Comparison of ENCODE assay signal across 8 mouse cellular contexts in genomic region chr11:97629576-97629975, GRCm38 (mm10). TPM values are rescaled to one million over a fixed set of nuclear protein-coding genes. Genes with fewer than 3 reads are reported as not detected.
DNase-seq lines count a peak whose midpoint lies in the region; ATAC-seq lines count a peak whose summit lies in the region.

Gene Epop, minus strand, starts transcription at chr11:97629702.

- 0% methylated on average over 44 of the region's 47 CpGs for WGBS in forebrain, embryonic 12.5 days
- under 1% methylated on average over 45 of the region's 47 CpGs for WGBS in heart, embryonic 16.5 days
- WGBS in liver, embryonic 15.5 days (ENCODE audit: insufficient replicate concordance), result under 1% methylated on average over 47 of the region's 47 CpGs
- WGBS in neural tube, embryonic 12.5 days, result under 1% methylated on average over 47 of the region's 47 CpGs
- under 1% methylated on average over 47 of the region's 47 CpGs for WGBS in stomach, embryonic 16.5 days

- peak; percentile 89 for DNase-seq in CD4-positive helper T cell, adult 2 months (ENCODE audit: low read depth, low spot score)
- peak; percentile 85 to 93 for DNase-seq in kidney, postnatal 25 days

- H3K4me3 ChIP-seq in brown adipose tissue, adult 24 weeks (ENCODE audit: insufficient read depth, low read depth, low read length), result peak within 1 kb of the TSS; percentile 62
- peak within 1 kb of the TSS; percentile 73 for H3K4me3 ChIP-seq in forebrain, embryonic 12.5 days (replicated peaks)
- peak within 1 kb of the TSS; percentile 74 for H3K4me3 ChIP-seq in heart, embryonic 16.5 days (ENCODE audit: low read length)
- peak within 1 kb of the TSS; percentile 58 for H3K4me3 ChIP-seq in liver, embryonic 15.5 days (replicated peaks)
- H3K4me3 ChIP-seq in neural tube, embryonic 12.5 days, result peak within 1 kb of the TSS; percentile 66
- H3K4me3 ChIP-seq in stomach, embryonic 16.5 days (replicated peaks; ENCODE audit: low read length), result peak within 1 kb of the TSS; percentile 59

- no peaks in the 10 kb centered on the region; the same call in 1 of the 2 replicates for H3K4me1 ChIP-seq in brown adipose tissue, adult 24 weeks (ENCODE audit: control insufficient read depth, insufficient read depth, insufficient read length, low read length)
- peaks cover 41% of the 10 kb centered on the region for H3K4me1 ChIP-seq in forebrain, embryonic 12.5 days
- H3K4me1 ChIP-seq in heart, embryonic 16.5 days (ENCODE audit: control insufficient read depth, insufficient read depth, low read length), result peaks cover 13% of the 10 kb centered on the region; the same call in 1 of the 2 replicates
- peaks cover 21% of the 10 kb centered on the region for H3K4me1 ChIP-seq in liver, embryonic 15.5 days (replicated peaks)
- H3K4me1 ChIP-seq in neural tube, embryonic 12.5 days, result peaks cover 36% of the 10 kb centered on the region
- peaks cover 10% of the 10 kb centered on the region; the same call in 1 of the 2 replicates for H3K4me1 ChIP-seq in stomach, embryonic 16.5 days (ENCODE audit: control insufficient read depth, insufficient read depth, low read length)

- H3K27me3 ChIP-seq in forebrain, embryonic 12.5 days, result peaks cover 74% of the 10 kb centered on the region
- peaks cover 64% of the 10 kb centered on the region for H3K27me3 ChIP-seq in heart, embryonic 16.5 days (ENCODE audit: control insufficient read depth, insufficient read depth, low read length)
- H3K27me3 ChIP-seq in liver, embryonic 15.5 days, result peaks cover 80% of the 10 kb centered on the region
- H3K27me3 ChIP-seq in neural tube, embryonic 12.5 days (replicated peaks), result peaks cover 70% of the 10 kb centered on the region
- H3K27me3 ChIP-seq in stomach, embryonic 16.5 days (ENCODE audit: control insufficient read depth, insufficient read depth, low read length), result peaks cover 50% of the 10 kb centered on the region

- H3K27ac ChIP-seq in brown adipose tissue, adult 24 weeks (replicated peaks; ENCODE audit: low read depth, low read length), result no peak within 1 kb of the TSS
- 0 out of 2 replicates have a peak within 1 kb of the TSS, but pooled peaks have one; percentile 32 for H3K27ac ChIP-seq in forebrain, embryonic 12.5 days
- no peak within 1 kb of the TSS for H3K27ac ChIP-seq in heart, embryonic 16.5 days (ENCODE audit: low read length)
- no peak within 1 kb of the TSS for H3K27ac ChIP-seq in liver, embryonic 15.5 days (replicated peaks)
- no peak within 1 kb of the TSS for H3K27ac ChIP-seq in neural tube, embryonic 12.5 days
- no peak within 1 kb of the TSS for H3K27ac ChIP-seq in stomach, embryonic 16.5 days (ENCODE audit: low read length)

- peak within 1 kb of the TSS; percentile 91 for H3K4me2 ChIP-seq in forebrain, embryonic 12.5 days
- H3K4me2 ChIP-seq in heart, embryonic 16.5 days (ENCODE audit: low read depth, low read length), result peak within 1 kb of the TSS; percentile 92
- H3K4me2 ChIP-seq in liver, embryonic 15.5 days, result peak within 1 kb of the TSS; percentile 76
- H3K4me2 ChIP-seq in neural tube, embryonic 12.5 days (replicated peaks), result peak within 1 kb of the TSS; percentile 94
- H3K4me2 ChIP-seq in stomach, embryonic 16.5 days (ENCODE audit: low read depth, low read length), result peak within 1 kb of the TSS; percentile 82

- peak within 1 kb of the TSS; percentile 88 for H3K9ac ChIP-seq in forebrain, embryonic 12.5 days
- H3K9ac ChIP-seq in heart, embryonic 16.5 days (ENCODE audit: low read length), result peak within 1 kb of the TSS; percentile 71
- peak within 1 kb of the TSS; percentile 18; the same call in 1 of the 2 replicates for H3K9ac ChIP-seq in liver, embryonic 15.5 days
- H3K9ac ChIP-seq in neural tube, embryonic 12.5 days, result peak within 1 kb of the TSS; percentile 75
- peak within 1 kb of the TSS; percentile 72 for H3K9ac ChIP-seq in stomach, embryonic 16.5 days (ENCODE audit: low read length)

- peak; percentile 95 for ATAC-seq in forebrain, embryonic 12.5 days (ENCODE audit: low FRiP score)
- ATAC-seq in heart, embryonic 16.5 days (replicated peaks; ENCODE audit: extremely low read depth, insufficient read depth, low FRiP score), result peak; percentile 91
- ATAC-seq in liver, embryonic 15.5 days (ENCODE audit: insufficient read depth), result peak; percentile 72
- ATAC-seq in neural tube, embryonic 12.5 days (ENCODE audit: low FRiP score, low read depth), result peak; percentile 92
- ATAC-seq in stomach, embryonic 16.5 days (ENCODE audit: insufficient read depth, low FRiP score), result peak; percentile 92

- H3K36me3 ChIP-seq in forebrain, embryonic 12.5 days (replicated peaks), result no peaks in the 10 kb centered on the region
- no peaks in the 10 kb centered on the region for H3K36me3 ChIP-seq in heart, embryonic 16.5 days (ENCODE audit: control insufficient read depth, insufficient read depth)
- H3K36me3 ChIP-seq in liver, embryonic 15.5 days (replicated peaks), result no peaks in the 10 kb centered on the region
- no peaks in the 10 kb centered on the region for H3K36me3 ChIP-seq in neural tube, embryonic 12.5 days
- no peaks in the 10 kb centered on the region for H3K36me3 ChIP-seq in stomach, embryonic 16.5 days (ENCODE audit: control insufficient read depth, insufficient read depth, low read length)

- H3K9me3 ChIP-seq in forebrain, embryonic 12.5 days, result no peaks in the 10 kb centered on the region
- H3K9me3 ChIP-seq in heart, embryonic 16.5 days (replicated peaks; ENCODE audit: control insufficient read depth, low read length), result no peaks in the 10 kb centered on the region
- H3K9me3 ChIP-seq in liver, embryonic 15.5 days (replicated peaks), result no peaks in the 10 kb centered on the region
- no peaks in the 10 kb centered on the region for H3K9me3 ChIP-seq in neural tube, embryonic 12.5 days
- H3K9me3 ChIP-seq in stomach, embryonic 16.5 days (replicated peaks; ENCODE audit: control insufficient read depth, low read length), result no peaks in the 10 kb centered on the region

RNA-seq across cellular contexts. Expression of gene Epop, which starts in this region (rescaled TPM):
- polyA plus RNA-seq in brown adipose tissue, adult 24 weeks (2012; ENCODE audit: insufficient read depth, insufficient read length, missing spikeins), result not detected in 2 replicates
- polyA plus RNA-seq in forebrain, embryonic 12.5 days (2016; fragmentation: Nextera tagmentation; extraction: Ambion mirVana), result 10.0 and 11.9 TPM in 2 replicates
- 0.70 and 0.79 TPM in 2 replicates for polyA plus RNA-seq in heart, embryonic 16.5 days (2015; fragmentation: Nextera tagmentation; extraction: Ambion mirVana)
- 0.39 and 0.40 TPM in 2 replicates for polyA plus RNA-seq in liver, embryonic 15.5 days (2015; fragmentation: Nextera tagmentation; extraction: Ambion mirVana)
- polyA plus RNA-seq in neural tube, embryonic 12.5 days (2016; fragmentation: Nextera tagmentation; extraction: Ambion mirVana), result 13.6 and 15.1 TPM in 2 replicates
- polyA plus RNA-seq in stomach, embryonic 16.5 days (2015; fragmentation: Nextera tagmentation; extraction: Ambion mirVana), result 0.41 and 0.77 TPM in 2 replicates

Comparison
In these comparisons a context has a peak if more than half of its experiments do, and no peak if none do; other contexts are left out.
1. Peak in ATAC-seq, H3K4me3 ChIP-seq, H3K9ac ChIP-seq and H3K4me2 ChIP-seq in heart, embryonic 16.5 days; RNA of the gene not detected or under 1 TPM.
2. Peak in ATAC-seq, H3K4me3 ChIP-seq, H3K9ac ChIP-seq and H3K4me2 ChIP-seq in liver, embryonic 15.5 days; RNA of the gene not detected or under 1 TPM.
3. Peak in ATAC-seq, H3K4me3 ChIP-seq, H3K9ac ChIP-seq and H3K4me2 ChIP-seq in stomach, embryonic 16.5 days; RNA of the gene not detected or under 1 TPM.
4. H3K9ac ChIP-seq: peak in every context shown above with its lines; median percentile 88 in forebrain, embryonic 12.5 days; 75 in neural tube, embryonic 12.5 days; 72 in stomach, embryonic 16.5 days; 71 in heart, embryonic 16.5 days; 18 in liver, embryonic 15.5 days.